Mouse (Mus musculus): ENCODE measurements around the gene Cog8.

DNA sequence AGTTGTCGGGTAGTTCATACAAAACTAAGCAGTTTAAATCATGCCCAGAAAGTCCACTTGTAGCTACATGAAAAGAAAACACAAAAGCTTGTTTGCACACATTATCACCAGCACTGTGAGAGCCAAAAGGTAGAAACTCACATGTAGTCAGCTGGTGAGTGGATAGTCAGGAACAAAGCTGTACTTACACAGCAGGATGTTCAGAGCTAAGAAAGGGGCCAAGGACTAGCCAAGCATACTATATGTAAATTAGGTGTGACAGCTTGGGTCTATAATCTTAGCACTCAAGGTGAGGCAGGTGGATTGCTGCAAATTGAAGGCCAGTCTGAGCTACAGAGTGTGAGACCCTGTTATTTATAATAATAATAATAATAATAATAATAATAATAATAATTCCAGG, 6.1 kb upstream of the Cog8 start:
- no peak for TF ChIP-seq CTCF (IDR thresholded peaks at IDR 0.05; ENCODE audit: low read depth)
- no peak for TF ChIP-seq EP300 (IDR thresholded peaks at IDR 0.05; ENCODE audit: low read depth)

Measured in liver, embryonic 14.5 days (tissue).